Mouse (Mus musculus) brain, embryonic 14.5 days (tissue): Measurements from ENCODE around the gene Dennd4c.

Source experiments
- CTCF ChIP-seq: fragments of 200-500 bp; IDR thresholded peaks from 2 replicates; pipeline ENCODE4 v1.5.1; 2012; ENCODE audit warnings: inconsistent platforms, mild to moderate bottlenecking, moderate library complexity, borderline replicate concordance; ENCODE audit not compliant: insufficient read depth, insufficient read length; ENCODE audit errors: extremely low read depth
- POLR2A ChIP-seq: fragments of 200-500 bp; IDR thresholded peaks from 2 replicates; pipeline ENCODE4 v1.6.1; 2012; ENCODE audit warnings: mild to moderate bottlenecking, inconsistent platforms, borderline replicate concordance; ENCODE audit not compliant: poor library complexity, insufficient read depth, insufficient read length, severe bottlenecking; ENCODE audit errors: extremely low read depth

DNA sequence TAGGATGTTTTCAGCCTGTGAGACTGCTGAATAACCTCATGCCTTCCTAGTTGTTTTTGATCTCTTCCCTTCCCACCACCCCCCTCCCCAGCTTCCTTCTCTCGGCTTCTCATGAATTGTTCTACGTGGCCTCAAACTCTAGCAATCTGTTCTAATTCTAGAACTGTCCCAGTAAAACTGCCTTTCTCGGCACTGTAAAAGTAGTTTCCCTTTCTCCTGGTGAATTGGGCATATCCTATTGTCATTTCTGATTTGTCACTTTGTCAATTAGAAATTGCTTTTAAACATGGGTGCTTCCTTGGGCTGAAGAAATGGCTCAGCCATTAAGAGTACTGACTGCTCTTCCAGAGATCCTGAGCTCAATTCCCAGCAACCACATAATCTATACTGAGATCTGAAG, 103.7 kb downstream of the Dennd4c start:
- TF ChIP-seq POLR2A, result no peak
- TF ChIP-seq CTCF, result no peak
